Mouse (Mus musculus) embryonic facial prominence, embryonic 13.5 days (tissue): ENCODE results near the gene Fam207a. TPM values are rescaled to one million over a fixed set of nuclear protein-coding genes. Genes with fewer than 3 reads are reported as not detected.
A peak's percentile ranks its signal among the peaks of the same experiment; 100 is the strongest.

ENCODE experiments used
- ATAC-seq: fragments of 200-750 bp; cut with Nextera tagmentation; 2 replicates; pipeline ENCODE4 v1.8.0; 2017; ENCODE audit warnings: low read depth; ENCODE audit not compliant: insufficient number of reproducible peaks, insufficient read depth, low FRiP score, low TSS enrichment
- H3K27ac ChIP-seq: fragments of 300-500 bp; sonication (generic); 2 replicates; pipeline ENCODE4 v1.5.1; 2015; ENCODE audit warnings: moderate library complexity, mild to moderate bottlenecking, inconsistent platforms
- H3K27me3 ChIP-seq: fragments of 300-500 bp; sonication (generic); 2 replicates; pipeline ENCODE4 v1.6.1; 2015; ENCODE audit warnings: mild to moderate bottlenecking, inconsistent platforms
- H3K36me3 ChIP-seq: fragments of 300-500 bp; sonication (generic); 2 replicates; pipeline ENCODE4 v1.6.1; 2015; ENCODE audit warnings: mild to moderate bottlenecking, inconsistent platforms
- H3K4me1 ChIP-seq: fragments of 300-500 bp; sonication (generic); 2 replicates; pipeline ENCODE4 v1.6.1; 2015; ENCODE audit warnings: inconsistent platforms
- H3K4me2 ChIP-seq: fragments of 300-500 bp; sonication (generic); 2 replicates; pipeline ENCODE4 v1.6.1; 2015; ENCODE audit warnings: moderate library complexity, mild to moderate bottlenecking, inconsistent platforms
- H3K4me3 ChIP-seq: fragments of 300-500 bp; sonication (generic); 2 replicates; pipeline ENCODE4 v1.5.1; 2015; ENCODE audit warnings: mild to moderate bottlenecking, inconsistent platforms
- H3K9ac ChIP-seq: fragments of 300-500 bp; sonication (generic); 2 replicates; pipeline ENCODE4 v1.6.1; 2015; ENCODE audit warnings: mild to moderate bottlenecking, inconsistent platforms
- H3K9me3 ChIP-seq: fragments of 300-500 bp; sonication (generic); 2 replicates; pipeline ENCODE4 v1.6.1; 2016; ENCODE audit warnings: inconsistent platforms
- WGBS: fragments of 180-500 bp; shearing (Covaris S2); methylation state at CpG from one replicate; pipeline ENCODE4 v1.1.7; 2015; ENCODE audit warnings: mixed read lengths; 5-methylcytosine and 5-hydroxymethylcytosine counted together
- polyA plus RNA-seq: library from polyadenylated mRNA; unstranded; fragments of >200 nt; fragmentation: Nextera tagmentation; extraction: Ambion mirVana; gene quantifications from 2 replicates; pipeline ENCODE4 v1.2.1, GENCODE M21; 2015

The Fam207a gene
- polyA plus RNA-seq, 1 experiment from 2014 or later, result 41.5 TPM

DNA sequence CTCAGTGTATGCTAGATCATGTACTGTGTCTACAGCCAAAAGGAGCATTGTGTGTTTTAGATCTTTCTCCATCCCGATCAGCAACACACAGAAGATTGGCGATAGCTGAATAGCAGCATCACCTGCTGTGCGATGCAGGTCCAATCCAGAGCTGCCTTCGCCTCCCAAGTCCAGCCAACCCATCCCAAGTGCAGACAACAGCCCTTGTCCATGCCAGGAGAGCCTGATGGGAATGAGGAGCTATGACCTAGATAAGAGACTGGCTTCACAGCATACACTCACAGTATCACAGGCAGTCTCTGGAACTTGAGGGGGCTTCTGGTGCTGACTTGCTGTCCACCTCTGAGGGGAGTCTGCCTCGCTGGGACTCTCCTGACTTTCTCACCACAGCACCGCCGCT is 67.4 kb downstream of the Fam207a start:
- H3K4me2 ChIP-seq, result no peak overlapping the region
- H3K9ac ChIP-seq, result peak overlapping the region; percentile 32; the same call in 1 of the 2 replicates
- no peak for ATAC-seq
- H3K36me3 ChIP-seq, result no peaks in the 10 kb centered on the region
- H3K27me3 ChIP-seq, result 0 out of 2 replicates have a peak, but pooled peaks cover 7% of the 10 kb centered on the region
- H3K4me3 ChIP-seq, result no peak overlapping the region
- H3K9me3 ChIP-seq, result no peaks in the 10 kb centered on the region; the same call in none of the 2 replicates
- 80% methylated on average over 7 of the region's 7 CpGs for WGBS
- no peak overlapping the region for H3K27ac ChIP-seq
- H3K4me1 ChIP-seq, result peaks cover 31% of the 10 kb centered on the region

DNA sequence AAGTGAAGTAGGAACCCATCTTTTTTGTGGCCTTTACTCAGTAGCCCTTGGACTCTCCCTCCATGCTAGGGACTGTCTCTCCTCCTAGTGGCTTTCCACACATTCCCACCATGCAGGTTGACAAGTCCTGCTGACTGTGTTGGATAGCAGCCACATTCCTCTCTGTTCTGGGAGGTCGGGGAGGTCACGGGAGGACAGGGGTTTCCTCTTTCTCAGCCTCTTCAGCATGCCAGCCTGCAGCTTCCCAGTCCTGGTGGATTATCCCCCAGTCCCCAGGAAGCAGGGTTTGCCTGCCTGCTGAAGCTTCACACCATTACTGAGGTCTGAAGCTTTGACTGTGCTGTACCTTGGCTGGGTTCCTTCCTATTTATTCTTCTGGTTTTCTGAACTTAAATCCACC is 67.8 kb downstream of the Fam207a start:
- Histone ChIP-seq H3K27ac (no peak overlapping the region), H3K4me1 (peaks cover 31% of the 10 kb centered on the region), H3K9me3 (no peaks in the 10 kb centered on the region; the same call in 1 of the 2 replicates), H3K4me3 (no peak overlapping the region), H3K27me3 (0 out of 2 replicates have a peak, but pooled peaks cover 7% of the 10 kb centered on the region), H3K4me2 (no peak overlapping the region), H3K9ac (no peak overlapping the region), H3K36me3 (no peaks in the 10 kb centered on the region)
- WGBS, result 11% methylated on average over 2 of the region's 2 CpGs
- no peak; the same call in 1 of the 2 replicates for ATAC-seq

DNA sequence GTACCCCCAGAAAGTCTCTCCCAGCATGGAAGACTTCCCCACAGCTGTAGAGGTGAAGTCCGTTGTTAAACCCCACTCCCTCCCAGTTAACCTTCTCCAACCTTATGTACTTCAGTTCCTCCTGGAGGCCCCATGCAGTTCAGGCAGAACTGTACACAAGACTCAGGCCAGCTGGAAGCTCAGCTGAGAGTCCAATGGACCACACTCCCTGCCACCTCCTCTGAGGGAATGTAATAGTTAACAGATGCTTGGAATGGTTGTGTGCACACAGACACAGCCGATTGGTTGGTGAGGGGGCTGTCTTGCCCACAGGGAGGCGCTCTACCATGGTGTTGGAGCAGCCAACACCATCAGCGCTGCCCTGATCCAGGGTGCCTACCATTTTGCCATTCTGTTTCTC is 73.3 kb downstream of the Fam207a start:
- H3K27me3 ChIP-seq, result no peaks in the 10 kb centered on the region
- H3K4me2 ChIP-seq, result no peak overlapping the region
- H3K4me3 ChIP-seq, result no peak overlapping the region
- H3K9ac ChIP-seq, result no peak overlapping the region
- no peak for ATAC-seq
- H3K36me3 ChIP-seq, result no peaks in the 10 kb centered on the region
- no peak overlapping the region for H3K27ac ChIP-seq
- whole genome bisulfite sequencing, result 60% methylated on average over 4 of the region's 4 CpGs
- no peaks in the 10 kb centered on the region; the same call in 1 of the 2 replicates for H3K9me3 ChIP-seq
- peaks cover 19% of the 10 kb centered on the region for H3K4me1 ChIP-seq

DNA sequence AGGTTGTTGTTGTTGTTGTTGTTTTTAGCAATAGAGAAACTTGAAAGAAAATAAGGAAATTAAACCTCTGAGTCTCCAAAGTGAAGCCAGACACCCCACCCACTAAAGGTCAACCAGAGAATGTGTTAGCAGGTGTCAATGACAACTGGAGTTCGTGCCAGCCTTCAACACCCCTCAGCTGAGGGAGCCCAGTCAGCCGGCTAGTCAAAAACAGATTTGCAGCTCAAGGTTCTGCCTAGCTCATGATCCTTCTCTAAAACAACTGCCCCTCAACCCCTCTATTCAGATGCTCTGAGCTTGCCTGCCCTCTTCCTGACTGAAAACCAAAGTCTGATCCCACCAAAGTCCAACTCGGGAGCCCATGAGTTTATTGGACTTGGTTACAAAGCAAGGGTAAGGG is 73.8 kb downstream of the Fam207a start:
- Histone ChIP-seq H3K9ac (no peak overlapping the region), H3K9me3 (no peaks in the 10 kb centered on the region; the same call in 1 of the 2 replicates), H3K27me3 (no peaks in the 10 kb centered on the region), H3K4me3 (no peak overlapping the region), H3K27ac (no peak overlapping the region), H3K4me2 (no peak overlapping the region), H3K36me3 (no peaks in the 10 kb centered on the region), H3K4me1 (peaks cover 19% of the 10 kb centered on the region)
- no peak for ATAC-seq
- WGBS, result 82% methylated on average over 3 of the region's 3 CpGs

DNA sequence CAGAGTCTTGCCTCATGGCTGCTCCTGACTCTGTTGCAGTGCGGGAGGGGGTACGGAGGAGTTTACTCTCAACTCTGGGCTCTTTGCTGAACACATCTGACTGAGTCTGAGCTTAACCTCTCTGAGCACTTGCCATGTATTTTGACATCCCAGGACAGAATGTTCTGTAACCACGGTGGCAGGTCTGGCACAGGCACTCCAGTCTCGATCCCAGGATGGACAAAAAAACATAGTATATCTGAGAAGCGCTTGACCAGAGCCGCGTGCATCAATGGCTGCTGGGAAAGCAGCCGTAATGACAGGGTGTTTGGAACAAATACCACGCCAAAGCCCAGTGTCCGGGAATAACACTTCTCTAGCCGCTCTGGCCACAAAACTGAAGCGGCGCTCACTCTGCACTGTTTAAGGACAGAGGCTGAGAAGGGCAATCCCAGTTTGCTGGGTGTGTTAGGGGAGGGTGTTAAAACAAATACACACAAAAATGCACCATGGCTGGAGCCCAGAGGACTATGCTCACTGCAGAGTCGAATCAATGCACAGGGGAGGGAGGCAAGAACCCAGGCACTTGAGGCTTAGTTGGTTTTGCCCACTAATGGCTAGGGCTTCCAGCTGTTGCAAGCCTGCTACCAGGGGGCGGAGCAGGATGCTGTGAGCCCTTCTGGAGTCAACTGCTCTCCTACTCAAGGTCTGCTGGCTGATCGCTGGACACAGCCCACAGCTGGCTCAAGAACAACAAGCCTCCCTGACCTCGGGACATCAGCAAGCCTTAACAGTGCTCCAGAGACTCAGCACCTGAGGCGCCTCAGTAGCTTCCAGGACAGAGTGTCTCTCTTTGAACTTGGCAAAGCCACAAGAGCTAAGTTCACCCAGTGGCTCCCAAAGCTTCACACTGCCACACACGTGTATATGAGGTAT is 74.5 kb downstream of the Fam207a start:
- no peak for ATAC-seq
- Histone ChIP-seq H3K4me2 (no peak overlapping the region), H3K27me3 (no peaks in the 10 kb centered on the region), H3K9ac (no peak overlapping the region), H3K4me3 (no peak overlapping the region), H3K27ac (no peak overlapping the region), H3K4me1 (peaks cover 19% of the 10 kb centered on the region), H3K36me3 (no peaks in the 10 kb centered on the region), H3K9me3 (no peaks in the 10 kb centered on the region; the same call in 1 of the 2 replicates)
- 63% methylated on average over 19 of the region's 19 CpGs for WGBS

DNA sequence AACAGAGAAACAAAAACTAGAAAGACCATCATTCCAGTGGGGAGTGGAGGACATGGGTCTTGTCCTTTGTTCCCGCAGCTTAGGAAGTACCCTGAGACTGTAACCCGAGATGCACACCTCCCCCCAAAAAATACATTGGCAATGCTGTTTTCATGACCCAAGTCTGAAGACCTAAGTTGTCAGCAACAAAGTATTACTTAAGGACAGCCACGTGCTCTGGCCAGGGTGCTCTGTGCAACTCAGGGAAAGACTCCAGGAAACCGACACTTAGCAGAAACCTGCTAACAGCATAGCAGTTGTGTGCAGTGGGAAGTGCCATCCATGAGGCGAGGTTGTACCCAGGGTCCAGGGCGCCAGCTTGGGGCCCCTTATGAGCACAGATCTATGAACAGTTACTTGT is 75.3 kb downstream of the Fam207a start:
- 35% methylated on average over 6 of the region's 6 CpGs for WGBS
- no peaks in the 10 kb centered on the region; the same call in 1 of the 2 replicates for H3K9me3 ChIP-seq
- no peak overlapping the region for H3K4me2 ChIP-seq
- no peak overlapping the region for H3K27ac ChIP-seq
- no peak for ATAC-seq
- no peaks in the 10 kb centered on the region for H3K27me3 ChIP-seq
- H3K9ac ChIP-seq, result no peak overlapping the region
- no peaks in the 10 kb centered on the region for H3K36me3 ChIP-seq
- H3K4me3 ChIP-seq, result no peak overlapping the region
- H3K4me1 ChIP-seq, result peaks cover 19% of the 10 kb centered on the region

DNA sequence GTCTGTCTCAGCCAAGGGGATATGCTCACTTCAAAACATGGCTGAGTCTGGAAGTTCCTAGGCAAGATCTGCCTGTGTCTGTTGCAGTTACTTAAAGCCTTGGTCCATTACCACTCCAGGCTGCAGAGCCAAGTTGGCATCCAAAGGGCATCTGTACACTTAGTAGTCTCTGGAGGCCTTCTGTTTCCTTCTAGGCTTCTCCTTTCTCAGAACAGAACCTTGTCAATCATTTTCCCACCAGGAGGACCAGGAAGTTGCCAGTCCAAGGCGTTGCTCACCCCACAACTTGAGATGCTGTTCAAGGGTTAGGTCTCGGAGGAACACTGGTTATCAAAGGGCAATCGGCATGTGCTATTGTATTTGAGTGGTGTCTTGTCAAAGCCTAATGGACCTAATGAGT is 76.6 kb downstream of the Fam207a start:
- no peak for ATAC-seq
- H3K27ac ChIP-seq, result no peak overlapping the region
- H3K27me3 ChIP-seq, result no peaks in the 10 kb centered on the region
- H3K9ac ChIP-seq, result no peak overlapping the region
- H3K4me2 ChIP-seq, result no peak overlapping the region
- no peaks in the 10 kb centered on the region for H3K9me3 ChIP-seq
- H3K4me3 ChIP-seq, result no peak overlapping the region
- H3K4me1 ChIP-seq, result peaks cover 30% of the 10 kb centered on the region
- 83% methylated on average over 3 of the region's 3 CpGs for WGBS
- H3K36me3 ChIP-seq, result no peaks in the 10 kb centered on the region

DNA sequence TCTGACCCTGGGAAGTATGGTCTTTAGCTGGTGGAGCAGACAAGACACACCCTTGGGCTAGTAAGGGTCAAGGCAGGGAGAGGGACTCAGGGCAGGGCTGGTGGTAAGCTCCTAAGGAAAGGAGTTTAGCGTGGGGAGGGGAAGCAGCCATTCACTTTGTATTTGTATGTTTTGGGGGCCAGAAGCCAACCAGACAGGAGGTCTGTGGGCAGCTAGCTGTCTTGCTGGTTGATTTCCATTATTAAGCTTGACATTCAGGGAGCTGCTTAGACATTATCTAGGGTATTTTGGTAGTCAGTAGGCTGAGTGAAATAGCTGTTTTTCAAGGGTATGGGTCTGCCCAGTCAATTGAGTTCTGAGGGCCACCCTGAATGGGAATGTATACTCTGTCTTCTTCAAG is 77.6 kb downstream of the Fam207a start:
- ATAC-seq, result no peak
- 54% methylated on average over 1 of the region's 1 CpGs for WGBS
- H3K4me1 ChIP-seq, result peaks cover 32% of the 10 kb centered on the region

More for the DNA sequence above, 77.6 kb downstream of the Fam207a start:
- H3K27me3 ChIP-seq, result no peaks in the 10 kb centered on the region
- H3K27ac ChIP-seq, result no peak overlapping the region
- H3K4me3 ChIP-seq, result no peak overlapping the region
- no peaks in the 10 kb centered on the region for H3K36me3 ChIP-seq
- no peak overlapping the region for H3K9ac ChIP-seq
- no peak overlapping the region for H3K4me2 ChIP-seq
- no peaks in the 10 kb centered on the region for H3K9me3 ChIP-seq

Other genes with a start within 250 kb of the Fam207a start
- gene Adarb1, start 97.5 kb downstream of the Fam207a start, polyA plus RNA-seq, result 4.4 and 6.4 TPM in 2 replicates
- 1.3 TPM in 2 replicates for gene Itgb2, start 14.5 kb upstream of the Fam207a start, polyA plus RNA-seq
- gene Pttg1ip, start 65.9 kb upstream of the Fam207a start, polyA plus RNA-seq, result 104 and 109 TPM in 2 replicates
- 393 and 397 TPM in 2 replicates for gene Sumo3, start 90.3 kb upstream of the Fam207a start, polyA plus RNA-seq
- gene Gm49325, start 90.4 kb upstream of the Fam207a start, polyA plus RNA-seq, result 2.6 and 4.1 TPM in 2 replicates
- gene Ube2g2, start 106.5 kb upstream of the Fam207a start, polyA plus RNA-seq, result 76.4 and 80.3 TPM in 2 replicates
- gene Tspear, start 170.8 kb upstream of the Fam207a start, polyA plus RNA-seq, result 1.3 and 2.2 TPM in 2 replicates
- not detected in 2 replicates for gene Gm19402, start 175.0 kb upstream of the Fam207a start, polyA plus RNA-seq
- gene Gm9508, start 181.4 kb upstream of the Fam207a start, polyA plus RNA-seq, result not detected in 2 replicates
- not detected in 2 replicates for gene Gm10272, start 190.8 kb upstream of the Fam207a start, polyA plus RNA-seq
- 0.72 and 1.5 TPM in 2 replicates for gene Gm10024, start 195.7 kb upstream of the Fam207a start, polyA plus RNA-seq
- gene Gm10142, start 200.0 kb upstream of the Fam207a start, polyA plus RNA-seq, result not detected in 2 replicates
- not detected in 2 replicates for gene Krtap12-1, start 204.8 kb upstream of the Fam207a start, polyA plus RNA-seq
- gene Gm10100, start 210.7 kb upstream of the Fam207a start, polyA plus RNA-seq, result not detected in 2 replicates
- gene Gm18596, start 226.9 kb upstream of the Fam207a start, polyA plus RNA-seq, result not detected in 2 replicates
- 0.42 TPM in 1 of 2 replicates, not detected in the other for gene Gm9736, start 235.6 kb upstream of the Fam207a start, polyA plus RNA-seq
- not detected in 2 replicates for gene Gm3233, start 243.9 kb upstream of the Fam207a start, polyA plus RNA-seq